Mouse (Mus musculus) cerebellum, postnatal 14 days (tissue): ENCODE measurements around the gene Gm20809.
"Not testable (repeated sequence)": the region's sequence is repeated elsewhere in the genome, so short reads cannot be mapped to it uniquely, and the experiment has no call there.

ENCODE experiments used
- DNase-seq, 2 experiments: peaks; one replicate each; pipeline ENCODE4 v3.0.0; 2021; ENCODE audit warnings: mixed read lengths in 2 of 2

Gm20809 gene

GRCm38 (mm10) chrY:24454757-24455156 is at the start of gene Gm20809:
TSS of gene Gm20809 (plus strand) at chrY:24455057.
- DNase-seq: not testable (repeated sequence)
